Mouse (Mus musculus): ENCODE results near the gene Retsat.

Retsat gene

DNA sequence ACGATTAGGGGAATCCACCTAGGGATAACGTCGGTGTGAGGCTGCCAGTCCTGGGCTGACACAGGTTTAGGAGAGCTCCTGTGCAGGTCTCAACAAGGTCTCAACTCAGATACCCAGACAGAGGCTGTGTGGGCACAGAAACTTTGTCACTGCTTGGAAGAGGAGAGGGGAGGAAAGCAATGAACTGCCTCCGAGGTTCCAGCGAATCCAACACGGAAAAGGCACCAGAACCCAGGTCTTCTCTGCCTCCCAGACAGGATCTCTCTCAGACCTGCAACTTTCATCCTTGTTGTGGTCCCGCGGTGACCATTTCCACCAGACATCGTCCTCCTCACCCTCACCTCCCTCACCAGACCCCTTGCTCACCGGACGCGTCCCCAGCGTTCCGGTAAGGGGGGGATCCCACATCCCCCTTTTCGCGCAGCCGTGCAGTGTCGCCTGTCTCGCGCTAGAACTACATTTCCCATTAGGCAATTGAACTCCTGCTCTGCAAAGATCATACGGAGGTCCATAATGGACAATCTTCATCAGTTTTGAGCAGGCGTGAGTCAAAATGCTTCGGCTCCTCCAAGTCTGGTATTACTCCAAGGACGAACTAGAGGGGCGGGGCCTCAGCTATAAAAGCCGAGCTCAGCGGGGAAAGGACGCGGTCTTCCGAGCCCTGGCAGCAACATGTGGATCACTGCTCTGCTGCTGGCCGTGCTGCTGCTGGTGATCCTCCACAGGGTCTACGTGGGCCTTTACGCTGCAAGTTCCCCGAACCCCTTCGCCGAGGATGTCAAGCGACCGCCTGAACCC, at the start of gene Retsat, which contains the start of gene Elmod3:
Gene Retsat, plus strand, starts transcription at position 520 of the 798 bp plus-strand sequence.
Gene Elmod3, minus strand, starts transcription at position 458 of the 798 bp plus-strand sequence.
- peak; percentile 85 for DNase-seq

DNA sequence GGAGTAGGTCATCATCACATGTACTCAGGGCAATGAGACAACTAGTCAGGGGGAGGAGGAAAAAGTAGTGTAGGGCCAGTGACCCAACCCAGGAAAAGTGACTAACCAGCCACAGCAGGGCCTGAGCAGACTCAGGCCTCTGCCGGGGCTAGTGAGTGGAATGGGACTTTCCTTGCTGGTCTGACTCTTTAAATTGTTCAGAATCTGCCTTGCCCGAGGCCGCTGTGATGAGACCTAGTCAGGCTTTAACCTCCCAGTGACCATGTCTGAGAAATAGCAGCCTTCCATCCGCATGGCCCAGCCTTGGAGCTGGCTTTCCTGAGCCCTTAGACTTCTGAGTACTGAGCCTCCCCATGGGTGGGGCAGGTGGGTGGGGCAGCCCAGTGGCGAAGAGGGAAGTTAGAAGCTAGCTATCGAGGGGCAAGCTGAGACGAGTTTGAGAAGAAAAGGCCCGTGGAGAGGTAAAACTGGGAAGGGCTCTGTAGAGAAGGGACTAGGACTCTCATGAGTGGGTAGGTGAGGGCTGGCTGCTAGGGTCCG, 49.2 kb upstream of the Retsat start:
- no peak for DNase-seq

DNA sequence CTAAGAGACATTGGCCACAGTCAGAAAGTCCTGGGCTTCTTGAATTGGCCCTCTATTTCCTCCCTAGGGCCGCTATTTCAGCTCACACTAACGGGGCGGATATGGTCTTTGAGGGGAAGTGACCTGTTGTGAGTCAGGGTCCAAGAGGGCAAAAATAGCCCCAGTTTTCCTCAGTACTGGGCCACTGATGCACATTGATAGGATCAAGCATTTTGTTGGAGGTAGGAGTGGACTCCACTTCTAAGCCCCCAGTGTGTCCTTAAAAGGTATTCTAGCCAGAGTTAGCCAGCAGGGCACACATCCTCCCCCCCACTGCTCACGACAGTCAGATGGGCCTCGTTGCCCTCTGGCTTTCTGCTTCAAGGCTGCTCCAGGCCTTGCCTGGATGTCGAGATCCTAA, 48.2 kb upstream of the Retsat start:
- DNase-seq, result no peak

DNA sequence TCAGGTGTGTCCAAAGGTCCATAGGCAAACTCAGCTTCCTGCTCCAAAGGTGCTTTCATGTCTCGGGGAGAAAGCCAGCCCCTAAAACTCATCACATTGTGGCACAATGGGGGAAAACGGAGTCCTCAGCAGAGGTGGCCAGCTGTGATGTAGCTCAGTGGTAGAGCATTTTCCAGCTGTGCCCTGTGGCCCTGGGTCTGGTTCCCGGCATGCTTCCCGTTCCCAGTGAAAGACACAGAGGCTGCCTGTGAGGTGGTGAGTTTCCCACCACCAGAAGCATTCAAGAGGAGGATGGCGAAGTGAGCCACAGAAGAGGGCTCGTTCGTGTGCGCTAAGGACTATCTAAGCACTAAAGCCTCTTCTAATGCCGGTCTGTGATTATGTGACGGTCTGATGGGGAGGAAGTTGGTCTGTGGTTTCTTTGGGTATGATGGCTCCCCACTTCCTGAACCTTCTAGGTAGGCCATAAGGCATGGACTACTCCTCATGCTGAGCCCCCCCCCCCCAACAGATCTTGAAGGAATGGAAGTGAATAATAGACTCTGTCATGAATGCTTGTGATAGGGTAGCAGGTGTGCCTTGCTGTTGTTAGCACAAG, 47.7 kb upstream of the Retsat start:
- no peak for DNase-seq

DNA sequence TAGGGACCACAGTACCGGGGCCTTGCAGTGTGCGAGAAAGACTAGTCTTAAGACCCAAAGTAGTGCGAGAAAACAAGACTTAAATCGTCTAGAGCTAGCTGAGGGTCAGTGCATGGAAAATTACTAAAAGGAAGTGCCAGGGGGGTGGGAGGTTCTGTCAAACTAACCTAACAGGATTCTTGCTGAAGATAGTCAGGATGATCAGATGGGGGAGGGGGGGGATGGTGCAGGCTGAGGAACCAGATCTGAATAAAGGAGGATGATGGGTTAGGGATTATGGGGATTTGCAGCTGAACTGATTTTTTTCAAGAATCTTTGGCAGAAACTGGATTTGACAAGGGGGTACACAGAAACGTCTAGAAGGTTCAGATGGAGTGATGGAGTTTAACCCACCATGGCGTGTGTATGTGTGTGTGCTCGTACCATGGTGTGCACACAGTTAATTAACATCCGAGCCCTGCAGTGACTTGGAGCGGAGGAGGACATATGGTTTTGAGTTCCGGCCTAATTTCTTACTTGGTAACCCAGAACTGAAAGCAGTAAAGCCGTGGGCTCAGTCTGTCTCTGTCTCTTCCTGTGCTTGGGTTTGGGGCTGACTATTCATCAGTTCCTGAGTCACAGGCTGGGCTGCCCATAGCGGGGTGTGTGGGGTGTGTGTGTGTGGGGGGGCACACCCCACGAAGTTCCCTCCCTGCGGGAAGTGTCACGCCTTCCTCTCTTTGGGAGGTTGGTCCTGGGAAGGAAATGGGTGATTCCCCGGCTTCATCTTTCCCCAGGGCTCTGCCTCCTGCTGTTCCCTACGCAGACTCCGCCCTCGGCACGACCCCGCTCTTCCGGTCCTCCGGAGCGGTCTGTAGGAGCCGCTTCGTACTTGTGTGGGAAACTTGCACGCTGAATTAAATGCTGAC, 45.9 kb upstream of the Retsat start:
- DNase-seq, result peak; percentile 48

DNA sequence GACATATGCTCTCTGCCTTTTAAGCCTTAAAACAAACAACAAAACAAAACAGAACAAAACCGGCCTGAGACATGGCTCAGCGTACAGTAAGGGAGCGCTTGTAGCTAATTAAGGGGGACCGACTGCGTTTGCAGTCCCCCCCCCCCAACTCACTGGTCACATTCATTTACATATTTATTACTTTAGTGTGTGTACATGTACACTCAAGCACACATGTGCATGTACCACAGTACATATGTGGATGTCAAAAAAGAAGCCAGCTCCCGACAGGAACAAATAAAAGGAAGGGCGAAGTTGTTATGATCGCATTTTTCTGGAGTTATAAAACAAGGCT, 45.2 kb upstream of the Retsat start:
- DNase-seq, result no peak

DNA sequence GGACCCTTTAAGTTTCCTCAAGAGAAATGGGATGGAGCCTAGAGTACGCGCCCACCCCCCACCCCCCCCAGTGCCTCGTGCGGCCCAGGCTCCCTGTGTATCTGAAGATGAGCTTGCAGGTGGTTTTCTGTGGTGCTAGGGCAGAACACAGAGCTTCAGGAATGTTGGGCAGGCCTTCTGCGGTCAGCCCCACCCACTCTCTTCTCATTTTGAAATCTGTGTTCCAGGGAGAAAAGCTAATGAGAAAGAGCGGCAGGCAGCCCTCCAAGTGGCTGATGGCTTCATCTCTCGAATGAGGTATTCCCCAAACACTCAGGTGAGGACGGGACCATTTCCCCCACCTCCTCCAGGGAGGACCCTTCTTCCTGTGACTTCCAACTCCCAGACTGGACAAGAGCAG, 37.5 kb upstream of the Retsat start:
- DNase-seq, result no peak

DNA sequence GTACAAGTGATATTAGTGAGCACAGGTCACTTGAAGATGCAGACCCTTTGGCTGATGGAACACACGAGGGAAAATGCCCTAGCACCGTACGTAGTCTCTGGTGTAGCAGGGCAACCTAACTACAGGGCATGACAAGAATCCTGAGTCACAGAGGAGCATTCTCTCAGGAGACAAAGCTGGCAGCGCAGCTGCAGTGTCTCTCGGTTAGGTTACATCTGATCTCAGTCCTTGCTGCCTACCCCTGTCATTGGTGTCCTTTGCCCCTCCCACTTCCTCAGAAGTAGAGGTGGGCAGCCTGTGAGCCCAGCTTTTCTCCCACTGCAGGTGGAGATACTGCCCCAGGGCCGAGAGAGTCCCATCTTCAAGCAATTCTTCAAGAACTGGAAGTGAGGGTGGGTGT, 35.8 kb upstream of the Retsat start:
- no peak for DNase-seq

DNA sequence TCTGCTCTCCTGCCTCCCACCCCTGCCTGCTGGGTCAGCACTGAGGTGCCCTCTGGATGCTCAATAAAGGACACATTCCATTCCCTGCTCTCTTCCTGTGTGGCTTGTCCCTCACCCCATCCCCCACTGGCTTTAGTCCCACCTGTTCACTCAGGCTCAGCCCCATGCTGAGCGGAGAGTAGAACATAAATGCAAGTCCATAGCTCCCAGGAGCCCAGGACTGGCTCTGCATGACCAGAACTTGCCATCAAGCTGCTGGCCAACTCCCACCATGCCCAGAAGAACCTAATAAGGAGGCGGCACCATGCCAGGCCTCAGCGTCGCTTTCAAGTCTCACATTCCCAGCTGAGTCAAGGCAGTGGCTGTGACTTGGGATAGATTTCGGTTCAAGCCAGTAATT, 35.4 kb upstream of the Retsat start:
- no peak for DNase-seq

DNA sequence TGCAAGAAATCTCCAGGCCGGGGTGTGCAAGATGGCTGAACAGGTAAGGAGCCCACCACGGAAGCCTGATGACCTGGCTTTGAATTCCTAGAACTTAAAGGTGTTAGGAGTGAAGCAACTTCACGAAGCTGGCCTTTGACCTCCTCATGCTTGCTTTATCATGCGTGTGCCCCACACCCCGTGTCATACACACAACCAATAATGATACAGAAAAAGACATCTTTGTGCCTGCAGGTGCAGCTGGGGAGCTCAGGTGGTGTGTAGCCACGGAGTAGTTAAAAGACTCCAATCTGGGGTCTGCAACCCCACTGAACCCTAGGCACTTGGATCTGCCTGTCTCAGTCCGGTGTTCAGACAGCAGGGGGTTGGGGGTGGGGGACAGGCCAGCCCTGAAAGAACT, 32.8 kb upstream of the Retsat start:
- DNase-seq, result no peak

DNA sequence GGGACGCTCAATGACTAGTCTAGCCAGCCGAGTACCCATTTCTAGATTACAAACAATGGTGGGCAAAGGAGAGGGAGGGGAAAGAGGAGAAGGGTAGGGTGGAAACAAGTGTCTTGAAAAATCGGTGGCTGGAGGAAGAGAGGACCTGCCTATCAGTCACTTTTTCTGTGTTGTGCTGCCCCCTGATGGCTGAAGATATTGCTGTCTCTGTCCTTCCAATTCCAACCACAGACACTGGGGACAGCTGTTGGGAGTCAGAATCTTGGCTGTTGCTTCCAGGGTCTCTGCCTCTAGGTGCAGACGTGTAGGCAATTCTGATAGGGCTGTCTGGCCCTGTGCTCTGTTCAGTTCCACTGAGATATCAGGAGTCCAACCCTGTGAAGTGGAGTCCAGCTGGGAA, 32.2 kb upstream of the Retsat start:
- DNase-seq, result peak; percentile 81

DNA sequence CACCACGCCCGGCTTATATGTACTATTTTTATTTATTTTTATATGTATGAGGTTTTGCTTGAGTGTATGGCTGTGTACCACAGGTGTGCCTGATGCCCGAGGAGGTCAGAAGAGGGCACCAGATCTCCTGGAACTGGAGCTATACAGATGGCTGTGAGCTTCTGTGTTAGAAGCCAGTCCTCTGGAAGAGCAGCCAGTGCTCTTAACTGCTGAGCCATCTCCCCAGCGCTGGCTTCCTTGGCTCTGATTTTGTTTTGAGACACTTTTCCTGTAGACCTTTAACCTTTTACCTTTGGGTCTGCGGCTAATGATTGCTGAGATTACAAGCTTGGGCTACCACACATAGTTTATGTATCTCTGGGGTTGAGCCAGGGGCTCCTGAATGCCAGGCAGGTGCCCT, 30.8 kb upstream of the Retsat start:
- DNase-seq, result no peak

DNA sequence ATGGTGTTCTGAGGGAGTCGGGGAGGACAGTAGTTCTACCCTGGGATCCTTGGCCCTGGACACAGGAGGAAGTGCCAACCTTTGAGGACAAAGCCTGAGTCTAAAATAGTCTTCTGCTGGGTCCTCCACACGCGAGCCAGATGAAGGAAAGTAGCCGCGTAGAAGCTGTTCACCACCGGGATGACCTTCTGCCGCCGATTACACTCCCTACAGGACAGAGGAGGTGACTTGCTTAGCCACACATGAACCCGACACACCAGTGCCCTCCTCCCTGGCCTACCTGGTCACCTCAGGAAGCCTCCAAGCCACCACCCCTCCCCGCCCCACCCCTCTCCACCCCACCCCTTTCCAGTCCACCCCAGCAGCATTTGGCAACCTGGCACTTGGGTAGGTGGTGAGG, 29.5 kb upstream of the Retsat start:
- DNase-seq, result no peak

DNA sequence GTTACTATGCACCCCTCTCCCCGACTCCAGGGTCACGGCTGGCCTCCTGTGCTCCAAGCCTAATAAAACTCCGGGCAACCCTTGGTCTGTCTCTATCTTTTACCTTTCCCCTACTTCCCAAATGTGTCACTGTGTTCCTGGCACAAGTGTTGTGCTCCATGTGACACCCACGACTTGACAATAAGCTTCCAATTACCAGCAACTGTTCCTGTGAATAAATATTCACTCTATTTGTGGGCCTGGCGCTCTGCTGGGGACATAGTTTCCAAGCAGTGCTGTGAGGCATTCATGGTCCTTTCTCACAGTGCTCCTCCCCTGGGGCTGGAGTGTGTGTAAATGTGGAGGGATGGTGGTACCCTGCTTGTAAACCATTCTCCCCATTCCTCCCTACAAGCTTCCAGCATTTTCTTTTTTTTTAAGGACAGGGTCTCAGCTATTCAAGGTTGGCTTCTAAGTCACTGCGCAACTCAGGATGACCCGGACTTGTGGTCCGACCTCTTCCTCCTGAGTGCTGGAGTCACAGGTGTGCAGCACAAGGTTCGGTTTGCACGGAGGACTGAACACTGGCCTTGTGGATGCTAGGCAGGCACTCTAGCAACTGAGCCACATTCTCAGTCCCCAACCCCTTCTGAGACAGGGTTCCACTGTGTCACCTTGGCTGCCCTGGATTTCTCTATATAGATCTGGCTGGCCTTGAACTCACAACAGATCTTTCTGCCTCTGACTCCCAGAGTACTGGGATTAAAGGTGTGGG, 27.5 kb upstream of the Retsat start:
- DNase-seq, result no peak

DNA sequence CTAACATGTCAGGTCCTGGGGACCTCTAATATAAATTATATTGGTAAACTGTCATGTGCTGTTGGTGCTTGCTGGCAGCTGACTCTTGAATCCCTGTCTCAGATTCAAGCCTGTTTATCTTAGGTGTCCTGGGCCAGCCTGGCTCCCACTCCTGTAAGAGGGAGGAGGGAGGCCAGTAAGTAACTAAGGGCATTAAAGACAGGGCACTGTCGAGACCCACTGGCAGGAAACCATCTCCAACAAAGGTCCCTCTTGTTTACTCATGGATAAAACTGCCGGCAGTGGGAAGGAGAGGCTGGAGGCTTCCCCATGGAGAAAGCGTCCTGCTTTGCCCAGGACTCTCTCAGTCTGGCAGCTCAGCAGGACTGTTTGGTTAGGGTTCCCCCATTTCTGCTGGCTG, 26.4 kb upstream of the Retsat start:
- no peak for DNase-seq

DNA sequence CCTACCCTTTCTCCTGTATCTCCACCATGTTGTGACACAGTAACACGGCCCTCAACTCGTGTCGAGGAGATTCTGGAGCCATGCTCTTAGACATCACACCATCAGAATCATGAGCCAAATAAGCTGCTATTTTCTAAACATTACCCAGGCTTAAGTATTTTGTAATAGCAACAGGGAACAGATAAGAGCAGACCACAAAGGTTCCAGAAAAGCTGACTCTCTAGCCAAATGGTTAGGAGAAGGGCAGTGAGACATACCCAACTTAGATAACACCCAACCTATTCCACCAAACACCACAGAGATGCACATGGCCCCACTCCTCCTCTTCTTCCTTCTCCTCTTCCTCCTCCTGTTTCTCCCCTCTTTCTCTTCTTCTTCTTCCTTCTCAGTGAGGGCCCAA, 22.2 kb upstream of the Retsat start:
- no peak for DNase-seq

DNA sequence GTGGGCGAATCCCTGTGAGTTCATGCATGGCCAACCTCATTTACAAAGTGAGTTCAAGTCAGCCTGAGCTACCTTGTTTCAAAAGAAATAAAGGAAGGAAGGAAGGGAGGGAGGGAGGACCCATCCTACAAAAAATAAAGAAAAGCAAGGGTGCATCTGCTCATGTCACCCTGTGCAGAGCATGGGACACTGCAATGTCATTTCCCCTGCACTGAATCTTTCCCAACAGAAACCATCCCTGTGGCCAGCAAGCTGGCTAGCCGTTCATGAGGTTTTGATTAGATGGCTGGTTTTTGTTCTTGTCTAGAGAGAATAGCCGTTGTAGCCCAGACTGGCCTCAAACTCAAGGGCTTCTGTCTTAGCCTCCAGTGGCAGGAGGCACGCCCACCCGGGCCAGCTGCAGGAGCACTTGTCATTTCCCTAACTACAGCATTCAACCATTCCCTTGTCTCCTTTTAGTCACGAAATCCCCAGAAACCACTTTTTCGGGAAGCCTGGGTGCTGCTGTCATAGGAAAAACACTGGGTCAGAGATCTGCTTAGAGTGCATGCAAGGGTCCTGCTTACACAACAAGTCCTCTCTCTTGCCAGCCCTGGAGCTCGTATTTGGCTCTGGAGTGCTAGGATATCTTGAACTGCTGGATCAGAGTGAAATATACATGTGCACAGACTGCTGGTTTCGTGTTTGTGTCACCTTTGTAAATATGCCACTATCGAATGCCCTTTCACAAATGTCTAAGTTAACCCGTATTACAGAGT, 16.5 kb upstream of the Retsat start:
- DNase-seq, result no peak

DNA sequence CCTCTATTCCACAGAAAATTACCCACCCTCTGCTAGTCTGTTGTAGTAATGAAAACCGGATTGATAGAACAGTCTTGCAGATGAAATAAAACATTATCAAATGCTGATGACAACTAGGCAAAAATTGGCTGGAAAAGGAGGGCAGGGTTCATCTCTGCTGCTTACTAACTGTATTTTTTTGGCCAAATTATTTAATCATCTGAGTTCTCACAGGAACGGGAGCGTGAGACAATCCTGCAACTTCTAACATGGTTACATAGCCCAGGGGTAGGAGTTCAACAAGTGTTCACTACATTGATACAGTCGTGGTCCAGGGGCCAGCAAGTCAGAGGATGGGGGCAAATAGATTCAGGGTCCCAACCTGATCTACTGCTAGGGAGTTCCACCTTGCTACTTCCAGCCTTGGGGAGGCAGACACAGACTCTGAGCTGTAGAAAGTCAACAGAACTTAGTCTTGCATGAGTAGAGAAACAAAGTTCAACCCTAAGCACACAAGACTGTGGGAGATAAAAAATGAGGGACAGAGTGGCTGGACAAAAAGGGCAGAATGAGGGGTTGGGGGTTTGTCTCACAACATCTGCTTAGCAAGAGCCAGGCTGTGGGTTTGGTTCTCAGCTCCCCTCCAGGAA, 14.9 kb upstream of the Retsat start:
- no peak for DNase-seq

DNA sequence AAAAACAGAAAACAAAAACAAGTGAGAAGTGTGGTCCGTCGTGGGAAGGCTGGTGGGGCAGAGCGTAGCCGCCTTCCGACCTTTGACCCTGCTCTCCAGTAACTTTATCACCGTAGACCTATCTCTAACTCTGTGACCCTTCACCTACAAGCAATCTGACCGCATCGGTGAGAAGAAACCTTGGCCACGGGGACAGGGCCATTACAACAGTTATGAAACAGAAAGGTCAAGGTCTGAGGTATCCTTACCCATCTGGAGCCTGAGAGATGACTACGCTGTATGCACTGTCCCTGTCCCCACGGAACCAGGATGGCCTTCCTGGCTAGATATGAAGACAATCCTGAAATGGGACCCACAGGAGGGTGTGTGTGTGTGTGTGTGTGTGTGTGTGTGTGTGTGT, 14.1 kb upstream of the Retsat start:
- DNase-seq, result no peak

DNA sequence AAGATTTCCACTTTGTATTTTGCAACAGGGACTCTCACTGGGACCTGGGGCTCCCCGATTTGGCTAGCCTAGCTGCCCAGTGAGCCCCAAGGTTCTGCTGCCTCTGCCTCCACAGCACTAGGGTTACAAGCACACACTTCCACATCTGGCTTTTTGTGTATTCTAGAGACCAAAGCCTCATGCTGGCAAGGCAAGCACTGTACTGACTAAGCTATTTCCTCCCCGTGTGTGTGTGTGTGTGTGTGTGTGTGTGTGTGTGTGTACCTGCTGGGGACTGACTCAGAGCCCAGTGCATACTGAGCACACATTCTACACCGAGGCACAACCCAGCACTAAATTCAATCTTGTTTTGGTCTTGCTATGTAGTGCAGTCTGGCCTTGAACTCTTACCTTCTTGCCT, 11.6 kb upstream of the Retsat start:
- DNase-seq, result no peak

DNA sequence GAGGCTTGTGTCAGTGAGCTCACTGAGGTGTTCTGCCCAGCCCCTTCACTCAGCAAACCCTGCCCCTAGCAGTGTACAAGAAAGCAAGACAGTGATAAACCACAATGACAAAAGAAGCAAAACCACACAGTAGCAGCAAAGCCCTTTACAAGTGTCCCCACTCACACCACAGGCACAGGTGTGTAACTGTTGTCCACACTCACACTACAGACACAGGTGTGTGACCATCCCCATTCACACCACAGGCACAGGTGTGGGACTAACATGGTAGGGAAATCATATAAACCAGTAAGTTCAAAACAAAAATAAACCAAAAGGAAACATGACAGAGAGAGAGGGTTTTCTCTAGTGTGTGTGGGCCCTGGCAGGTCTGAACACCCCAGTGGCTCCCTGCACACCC, 10.0 kb upstream of the Retsat start:
- DNase-seq, result no peak

DNA sequence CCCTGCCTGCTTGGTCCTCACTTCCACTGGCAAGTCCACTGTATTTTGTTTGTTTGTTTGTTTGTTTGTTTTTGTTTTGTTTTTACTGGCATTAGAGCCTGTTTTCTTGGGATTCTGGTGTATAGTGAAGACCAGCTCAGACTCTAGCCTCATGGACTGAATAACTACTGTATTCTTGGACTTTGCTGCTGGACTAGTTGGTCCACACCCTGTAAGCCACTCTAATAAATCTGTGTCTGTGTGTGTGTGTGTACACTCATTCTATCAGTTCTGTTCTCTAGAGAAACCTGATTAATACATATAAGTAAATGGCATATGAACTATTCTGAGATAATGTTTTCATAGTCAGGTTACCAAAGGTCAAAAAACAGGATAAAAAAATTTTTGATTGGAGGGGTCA, 8.2 kb upstream of the Retsat start:
- no peak for DNase-seq
